Mouse (Mus musculus): ENCODE data around the gene Scn1a.
A peak's percentile ranks its signal among the peaks of the same experiment; 100 is the strongest.

Scn1a gene

DNA sequence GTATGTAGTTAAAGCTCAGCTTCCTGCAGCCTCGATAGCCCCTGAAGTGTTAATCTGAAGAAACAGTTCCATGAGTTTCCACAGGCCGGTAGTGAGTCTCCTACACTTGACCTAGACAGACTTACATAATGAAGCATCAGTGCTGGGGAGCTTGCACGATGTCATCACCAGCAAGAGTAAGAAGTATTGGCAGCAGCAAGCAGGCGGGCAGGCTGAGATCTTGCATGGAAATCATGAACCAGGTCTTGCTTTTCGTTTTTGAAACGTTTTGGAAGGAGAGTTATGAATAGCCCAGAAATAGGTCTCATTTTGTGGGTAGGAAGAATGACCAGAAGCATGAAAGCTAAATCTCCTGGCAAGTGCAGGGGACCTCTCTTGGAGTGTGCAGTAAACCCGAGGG lies at the start of gene Scn1a:
Gene Scn1a, minus strand, starts transcription at position 130 of the 400 bp plus-strand sequence.
- no peak for DNase-seq (ENCODE audit: low spot score in 2 of 2)

DNA sequence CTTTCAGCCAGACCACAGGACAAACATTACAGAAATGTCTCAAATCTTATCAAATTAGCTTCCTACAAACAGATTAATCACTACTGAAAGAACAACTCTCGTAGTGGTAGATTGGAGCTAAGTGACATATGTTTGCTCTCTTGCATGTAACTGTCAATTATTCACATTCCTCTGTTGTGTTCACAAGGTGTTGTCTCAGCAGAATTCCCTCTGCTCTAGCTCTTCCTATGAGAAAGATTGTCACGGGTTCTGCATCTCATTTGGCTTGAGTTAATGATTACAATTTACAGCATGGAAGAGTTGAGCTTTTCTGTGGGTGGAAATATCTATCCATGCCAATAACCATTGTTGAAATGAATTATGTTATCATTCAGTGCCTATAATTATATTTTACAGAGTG lies 37.8 kb upstream of the Scn1a start:
- no peak for DNase-seq (ENCODE audit: low spot score in 2 of 2)

- no peak for DNase-seq (ENCODE audit: low spot score in 2 of 2)
Observed at GRCm38 (mm10) chr2:66473181-66473822, 32.7 kb upstream of the Scn1a start.

DNA sequence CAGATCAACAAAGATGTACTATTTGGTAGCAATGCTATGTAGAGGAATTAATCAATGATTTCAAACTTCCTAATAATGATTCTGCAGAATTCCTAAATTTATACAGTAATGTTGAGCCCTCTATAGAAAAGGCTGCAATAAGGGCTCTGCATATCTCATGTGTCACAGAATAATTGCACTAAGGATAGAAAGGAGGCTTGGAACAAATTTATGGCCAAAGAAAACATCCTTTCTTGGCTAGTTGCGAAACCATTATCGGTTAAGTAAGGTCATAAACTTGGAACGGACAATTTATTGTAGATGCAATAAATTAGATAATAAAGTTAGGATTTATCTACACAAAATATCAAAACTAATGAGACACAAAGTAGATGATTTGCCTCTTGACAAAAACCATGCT lies 24.8 kb upstream of the Scn1a start:
- DNase-seq (ENCODE audit: low spot score in 2 of 2): no peak

- no peak for DNase-seq (ENCODE audit: low spot score in 2 of 2)
Observed at GRCm38 (mm10) chr2:66464874-66465458, 24.3 kb upstream of the Scn1a start.

GRCm38 (mm10) chr2:66463916-66464315 lies 23.3 kb upstream of the Scn1a start:
- no peak for DNase-seq (ENCODE audit: low spot score in 2 of 2)

DNA sequence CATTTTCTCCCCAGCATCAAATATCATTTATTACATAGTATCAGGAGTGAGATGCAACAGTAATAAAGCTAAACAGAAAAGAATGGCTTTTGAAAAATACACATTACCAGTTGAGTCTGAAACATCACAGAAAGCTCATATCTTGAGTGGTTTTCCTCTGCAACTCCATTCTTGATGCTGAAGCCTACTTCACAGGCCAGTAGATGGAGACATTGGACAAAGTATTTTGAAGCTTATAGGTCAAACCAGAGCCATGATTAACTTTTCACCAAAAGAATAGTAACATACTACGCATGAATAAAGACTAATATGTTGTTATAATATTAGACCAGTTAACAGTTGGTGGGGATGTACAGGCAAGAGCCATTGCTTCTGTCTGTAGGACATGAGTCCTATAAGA lies 21.8 kb upstream of the Scn1a start:
- no peak for DNase-seq (ENCODE audit: low spot score in 2 of 2)

GRCm38 (mm10) chr2:66439764-66440471 lies 722 bp downstream of the Scn1a start:
- DNase-seq (ENCODE audit: low spot score in 2 of 2): no peak

GRCm38 (mm10) chr2:66436286-66436685 lies 4.4 kb downstream of the Scn1a start:
- no peak for DNase-seq (ENCODE audit: low spot score in 2 of 2)

DNA sequence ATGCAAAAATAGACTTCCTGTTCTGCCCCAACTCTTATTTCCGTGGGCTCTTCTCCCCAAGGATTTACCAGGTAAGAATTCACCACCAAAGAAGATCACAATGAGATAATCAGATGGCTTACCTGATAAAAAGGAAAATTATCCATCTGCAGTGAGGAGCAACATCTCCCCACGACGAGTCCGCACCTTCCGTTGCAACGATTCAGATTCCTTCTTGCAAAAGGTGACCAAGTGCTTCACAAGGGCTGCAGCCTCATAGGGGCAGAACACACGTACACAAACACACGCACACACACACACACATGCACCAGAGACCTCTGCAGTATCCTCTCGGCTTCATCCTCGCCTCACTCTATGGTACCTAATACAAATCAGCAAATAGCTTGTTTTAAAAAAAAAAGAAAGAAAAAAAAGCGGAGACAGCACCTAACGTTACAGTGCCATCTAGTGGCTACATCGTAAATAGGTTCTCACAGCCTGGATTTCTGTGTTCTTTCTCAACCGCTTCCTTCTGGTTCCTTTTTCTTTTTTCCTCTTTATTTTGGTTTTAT lies 30.8 kb downstream of the Scn1a start:
- DNase-seq (ENCODE audit: low spot score in 2 of 2): no peak

DNA sequence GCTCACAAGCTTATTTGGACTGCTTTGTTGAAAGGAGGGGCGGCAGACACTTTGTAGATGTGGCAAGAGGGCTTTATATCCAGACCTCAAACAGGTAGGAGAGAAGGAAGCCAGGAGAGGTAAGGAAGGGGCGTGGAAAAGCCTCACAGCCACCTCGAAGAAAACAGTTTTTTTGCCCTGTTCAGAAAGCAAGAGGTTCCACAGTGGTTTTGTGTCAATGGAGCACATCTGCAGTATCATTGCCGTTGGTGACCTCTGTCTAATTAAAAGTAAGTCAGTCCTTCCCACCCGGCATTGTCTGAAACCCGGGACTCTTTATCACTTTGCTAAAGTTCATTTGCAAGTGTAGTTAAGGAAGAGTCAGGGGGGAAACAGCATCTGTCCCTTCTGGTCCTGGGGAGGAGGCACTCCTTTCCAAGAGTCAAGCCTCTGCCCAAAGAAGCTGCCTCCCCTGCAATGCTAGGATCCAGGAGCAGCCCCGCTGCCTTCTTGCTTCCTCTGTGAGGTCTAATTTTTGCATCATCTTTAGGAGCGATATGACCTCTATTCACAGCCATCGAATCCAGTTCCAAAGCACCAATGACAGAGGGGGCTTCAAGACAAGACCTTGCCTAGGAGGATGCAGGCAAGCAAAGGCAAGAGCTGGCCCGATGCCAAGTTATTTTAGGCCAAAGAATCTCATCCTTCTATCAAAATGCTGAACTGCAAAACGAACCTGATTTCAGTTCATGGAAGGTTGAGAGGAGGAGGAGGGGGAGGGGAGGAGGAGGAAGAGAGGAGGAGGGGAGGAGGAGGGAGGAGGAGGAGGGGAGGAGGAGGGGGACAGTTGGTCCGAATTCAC lies 31.5 kb downstream of the Scn1a start:
- DNase-seq (ENCODE audit: low spot score in 2 of 2): no peak

DNA sequence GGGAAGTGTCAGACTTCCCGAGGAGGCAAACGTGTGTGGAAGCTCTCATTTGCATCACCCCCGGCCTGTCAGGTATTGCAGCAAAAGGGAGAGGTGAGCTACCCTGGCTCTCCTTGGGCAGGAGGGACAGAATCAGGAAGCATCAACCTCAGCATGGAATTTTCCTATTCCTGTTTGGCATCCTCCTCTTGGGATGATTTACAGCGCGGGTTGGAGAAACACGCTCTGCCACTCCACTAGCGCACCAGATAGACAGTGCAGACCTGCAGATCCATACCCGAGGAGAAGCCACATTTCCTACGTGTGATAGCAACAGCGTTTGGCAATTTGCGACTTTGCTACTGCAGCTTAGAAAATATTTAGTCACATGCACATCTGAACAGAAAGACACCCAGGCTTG lies 32.2 kb downstream of the Scn1a start:
- no peak for DNase-seq (ENCODE audit: low spot score in 2 of 2)

- no peak for DNase-seq (ENCODE audit: low spot score in 2 of 2)
Observed at GRCm38 (mm10) chr2:66392586-66392985, 48.1 kb downstream of the Scn1a start.

DNA sequence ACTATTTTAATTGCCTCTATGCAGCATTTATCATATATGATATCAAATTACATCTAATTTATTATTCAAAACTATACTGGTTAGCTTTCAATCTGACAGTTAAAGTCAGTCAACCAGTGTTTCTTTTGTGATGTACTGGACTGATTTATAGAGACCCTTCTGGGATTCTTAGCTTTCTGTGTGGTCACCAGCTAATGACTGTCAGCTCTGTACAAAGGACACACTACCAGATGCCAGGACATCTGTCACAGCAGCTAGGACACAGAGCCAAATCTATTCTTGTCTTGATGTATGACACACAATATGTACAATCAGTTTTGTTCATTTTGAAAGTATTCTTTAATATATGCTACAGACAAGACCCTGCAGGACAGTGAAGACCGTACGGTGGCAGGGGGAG lies 72.7 kb downstream of the Scn1a start:
- DNase-seq (ENCODE audit: low spot score in 2 of 2): no peak

GRCm38 (mm10) chr2:66350590-66350989 lies 90.0 kb downstream of the Scn1a start:
- DNase-seq (ENCODE audit: low spot score in 2 of 2): no peak

GRCm38 (mm10) chr2:66346622-66347021 lies 94.0 kb downstream of the Scn1a start:
- no peak for DNase-seq (ENCODE audit: low spot score in 2 of 2)

GRCm38 (mm10) chr2:66346181-66346580 lies 94.5 kb downstream of the Scn1a start:
- DNase-seq (ENCODE audit: low spot score in 2 of 2): no peak

- no peak for DNase-seq (ENCODE audit: low spot score in 2 of 2)
Observed at GRCm38 (mm10) chr2:66337406-66337805, 103.2 kb downstream of the Scn1a start.

- DNase-seq (ENCODE audit: low spot score in 2 of 2): no peak
Observed at GRCm38 (mm10) chr2:66336396-66336795, 104.2 kb downstream of the Scn1a start.

- no peak for DNase-seq (ENCODE audit: low spot score in 2 of 2)
Observed at GRCm38 (mm10) chr2:66272551-66272950, 168.1 kb downstream of the Scn1a start.

GRCm38 (mm10) chr2:66256220-66257131 lies 184.2 kb downstream of the Scn1a start, which contains the start of gene Ttc21b:
TSS of gene Ttc21b (minus strand) at chr2:66256617.
- DNase-seq (ENCODE audit: low spot score in 2 of 2): peak; percentile 88 to 89
